Mouse (Mus musculus): Measurements from ENCODE around the gene Stoml2. TPM values are rescaled to one million over a fixed set of nuclear protein-coding genes. Genes with fewer than 3 reads are reported as not detected.

Stoml2 gene
- polyA plus RNA-seq (2017; shearing (Covaris generic)), result 100 to 1,000 TPM; 137 to 170 TPM

DNA sequence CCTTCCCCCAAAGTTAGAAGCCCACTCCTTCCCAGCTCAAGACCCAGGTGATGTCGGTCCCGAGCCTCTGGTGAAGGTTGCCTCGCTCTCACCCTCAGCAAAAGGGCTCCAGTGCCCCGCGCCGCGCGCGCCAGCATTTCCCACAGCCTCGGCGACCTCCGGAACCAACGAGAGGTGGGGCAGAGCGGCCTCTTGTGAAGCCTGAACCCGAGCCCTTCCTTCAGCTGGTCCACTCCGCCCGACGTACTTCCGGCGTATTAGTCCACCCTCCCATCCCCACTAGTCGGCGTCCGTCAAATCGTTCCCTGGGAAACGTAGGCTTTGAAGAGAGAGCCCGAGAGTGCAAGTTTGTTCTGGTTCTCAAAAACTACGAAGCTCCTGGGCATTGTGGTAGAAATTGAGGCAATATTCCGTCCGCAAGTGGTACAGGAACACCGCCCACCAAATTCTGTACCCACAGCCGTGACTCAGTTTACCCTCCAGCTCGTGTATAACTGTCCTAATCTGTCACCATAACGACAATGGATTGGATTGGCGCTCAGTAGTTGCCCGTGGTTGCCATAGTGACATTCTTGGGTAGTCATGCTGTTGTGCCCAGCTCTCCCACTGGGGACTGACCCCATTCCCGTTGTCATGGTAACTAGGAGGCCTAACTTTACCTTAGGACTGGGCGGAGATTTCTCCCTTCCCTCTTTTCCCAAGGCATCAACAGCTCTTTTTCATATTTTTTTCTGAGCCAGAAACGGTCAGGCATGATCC is at the start of gene Stoml2:
Gene Stoml2 (minus strand): TSS at position 474 of the 759 bp plus-strand sequence.
- ATAC-seq, result peak; percentile 96

DNA sequence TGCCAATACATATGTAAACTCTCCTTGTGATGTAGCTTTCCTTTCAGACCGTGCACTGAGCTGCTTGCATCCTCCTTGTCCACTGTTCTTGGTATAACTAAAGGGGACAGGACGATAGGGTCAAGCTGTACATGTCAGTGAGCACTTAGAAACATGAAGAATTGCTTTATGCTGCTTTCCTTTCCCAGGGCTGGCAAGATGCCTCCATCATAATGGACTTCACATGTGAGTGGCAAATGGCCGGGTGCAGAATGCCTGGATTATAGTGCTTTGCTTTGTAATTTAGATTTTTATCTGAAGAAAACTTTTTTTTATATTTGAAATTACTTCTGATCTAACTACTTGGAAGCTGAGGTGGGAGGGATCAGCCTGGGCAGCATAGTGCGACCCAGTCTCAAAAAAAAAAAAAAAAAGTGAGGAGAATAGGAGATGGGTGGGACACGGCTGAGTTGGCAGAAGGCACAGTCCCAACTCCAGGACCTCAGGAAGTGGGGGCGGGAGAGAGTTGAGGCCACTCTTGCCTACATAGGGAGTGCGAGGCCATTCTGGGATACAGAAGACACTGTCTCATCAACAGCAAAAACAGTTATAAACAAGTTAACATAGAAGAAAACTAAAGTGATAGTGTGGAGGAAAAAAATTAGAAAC is 46.7 kb upstream of the Stoml2 start:
- ATAC-seq, result no peak

DNA sequence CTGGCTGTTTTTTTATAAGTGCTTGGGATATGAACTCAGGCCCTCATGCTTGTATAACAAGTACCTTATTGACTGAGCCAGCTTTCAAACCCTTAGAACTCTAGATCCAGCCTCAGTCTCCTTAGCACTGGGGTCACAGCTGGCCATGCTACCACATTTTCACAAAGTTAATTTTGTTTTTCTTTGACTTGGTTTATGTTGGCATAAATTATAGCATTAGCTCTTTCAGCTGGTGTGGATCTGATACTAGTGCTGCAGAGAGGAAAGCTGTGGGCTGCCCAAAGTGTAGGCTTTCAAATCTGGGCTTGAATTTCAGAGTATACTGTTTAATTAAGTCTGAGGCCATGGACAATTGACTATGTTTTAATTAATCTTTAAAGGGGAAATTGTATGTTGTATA is 43.4 kb upstream of the Stoml2 start:
- no peak for ATAC-seq

DNA sequence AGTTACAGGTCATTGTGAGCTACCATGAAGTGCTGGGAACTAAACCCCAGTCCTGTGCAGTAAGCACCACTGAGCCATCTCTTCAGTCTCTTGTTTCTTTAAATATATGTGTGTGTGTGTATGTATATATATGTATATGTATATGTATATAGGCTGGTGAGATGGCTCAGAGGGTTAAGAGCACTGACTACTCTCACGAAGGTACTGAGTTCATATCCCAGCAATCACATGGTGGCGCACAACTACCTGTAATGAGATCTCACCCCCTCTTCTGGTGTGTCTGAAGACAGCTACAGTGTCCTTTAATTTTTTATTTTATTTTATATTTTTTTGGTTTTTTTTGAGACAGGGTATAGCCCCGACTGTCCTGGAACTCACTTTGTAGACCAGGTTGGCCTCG is 34.0 kb upstream of the Stoml2 start:
- ATAC-seq, result no peak

DNA sequence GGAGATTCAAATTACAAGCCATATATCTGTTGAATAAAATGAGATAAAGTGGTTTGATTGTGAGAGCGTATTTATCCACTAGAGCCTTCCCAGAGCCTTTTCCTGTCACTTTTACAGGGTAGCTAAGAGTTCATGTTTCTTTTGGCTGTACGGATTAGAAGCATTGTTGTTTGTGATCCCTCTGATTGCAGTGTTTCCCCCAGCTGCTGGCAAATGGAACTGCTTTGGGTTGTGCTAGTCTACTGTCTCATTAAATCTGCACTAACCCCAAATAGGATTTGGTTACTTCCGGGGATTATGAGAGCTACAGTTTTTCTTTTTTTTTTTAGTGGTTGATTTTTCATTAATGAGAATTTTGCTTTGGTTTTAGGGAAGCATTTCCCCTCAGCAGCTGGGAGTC is 28.8 kb upstream of the Stoml2 start:
- ATAC-seq, result no peak

DNA sequence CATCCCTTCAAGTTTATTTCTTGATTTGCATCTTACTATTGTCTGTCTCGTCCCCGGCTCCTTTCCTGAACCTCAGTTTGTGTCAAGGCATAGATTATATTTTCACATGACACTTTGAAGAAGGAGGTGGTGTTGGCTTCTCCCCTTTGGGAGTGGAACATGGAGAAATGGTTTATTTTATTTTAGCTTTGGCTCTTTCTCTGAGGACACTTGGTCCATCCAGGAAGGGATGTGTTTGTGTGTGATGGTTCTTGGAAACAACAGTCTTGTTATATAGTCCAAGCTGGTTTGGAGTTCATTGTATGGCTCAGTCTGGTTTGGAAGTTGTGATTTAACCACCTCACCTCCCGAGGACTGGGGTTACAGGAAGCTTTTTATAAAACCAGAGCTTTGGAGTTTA is 28.2 kb upstream of the Stoml2 start:
- ATAC-seq, result no peak

DNA sequence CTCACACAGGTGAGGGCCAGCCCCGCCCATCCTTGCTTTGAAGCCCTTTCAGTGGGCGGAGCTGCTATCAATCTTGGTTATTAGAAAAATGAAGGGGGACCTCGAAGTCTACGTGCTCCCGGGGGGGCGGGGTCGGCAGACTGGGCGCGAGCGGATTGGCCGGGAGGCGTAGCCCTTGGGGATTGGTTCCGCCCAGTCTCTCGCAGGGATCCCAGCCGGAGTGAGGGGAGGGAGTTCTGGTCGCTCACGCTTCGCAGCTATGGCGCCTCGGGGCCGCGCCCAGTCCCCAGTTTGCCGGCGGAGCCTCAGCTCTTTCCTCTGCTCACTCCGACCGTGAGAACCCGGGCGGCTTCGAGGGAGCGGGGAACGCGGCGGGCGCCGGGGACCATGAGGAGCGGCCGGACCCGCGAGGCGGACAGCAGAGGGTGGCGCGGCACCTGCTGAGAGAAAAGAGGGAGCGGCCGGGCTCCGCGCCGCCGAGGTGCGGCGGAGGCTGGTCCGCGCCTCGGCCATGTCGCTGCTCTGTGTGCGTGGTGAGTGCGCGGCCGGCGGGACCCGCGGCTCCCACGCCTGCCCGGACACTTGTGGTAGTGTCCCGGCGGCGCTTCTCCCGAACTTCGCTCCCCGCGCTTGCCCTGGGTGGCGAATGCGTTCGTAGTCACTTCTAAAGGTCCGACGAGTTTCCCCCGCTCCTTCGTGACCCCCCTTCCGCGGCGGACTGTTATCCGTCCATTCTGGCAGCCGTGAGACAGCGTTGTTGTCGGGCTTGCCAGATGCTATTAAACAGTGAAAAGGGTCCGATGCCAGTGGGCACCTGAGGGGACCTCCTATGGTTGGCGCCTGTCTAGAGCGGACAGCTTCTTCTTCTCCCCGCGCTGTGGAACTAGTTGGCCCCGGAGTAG is 27.5 kb upstream of the Stoml2 start, which contains the start of gene Unc13b:
Gene Unc13b (plus strand): TSS at position 201 of the 902 bp plus-strand sequence.
- ATAC-seq, result peak; percentile 95

DNA sequence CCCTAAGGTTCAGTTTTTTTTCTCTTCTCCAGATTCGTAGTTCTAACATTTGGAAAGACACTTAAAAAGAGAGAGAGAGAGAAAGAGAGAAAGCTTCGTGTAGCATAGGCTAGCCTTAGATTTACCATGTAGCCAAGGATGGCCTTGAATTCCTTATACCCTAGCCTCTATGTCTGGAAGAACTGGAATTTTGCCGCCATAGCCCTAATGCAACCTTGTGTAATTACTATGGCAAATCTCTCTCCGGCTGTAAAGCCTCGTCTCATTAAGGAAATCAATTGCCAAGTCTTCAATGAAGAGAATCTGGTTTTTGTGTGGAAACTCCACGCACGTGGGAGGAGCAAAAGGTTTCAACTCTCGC is 26.9 kb upstream of the Stoml2 start:
- no peak for ATAC-seq

DNA sequence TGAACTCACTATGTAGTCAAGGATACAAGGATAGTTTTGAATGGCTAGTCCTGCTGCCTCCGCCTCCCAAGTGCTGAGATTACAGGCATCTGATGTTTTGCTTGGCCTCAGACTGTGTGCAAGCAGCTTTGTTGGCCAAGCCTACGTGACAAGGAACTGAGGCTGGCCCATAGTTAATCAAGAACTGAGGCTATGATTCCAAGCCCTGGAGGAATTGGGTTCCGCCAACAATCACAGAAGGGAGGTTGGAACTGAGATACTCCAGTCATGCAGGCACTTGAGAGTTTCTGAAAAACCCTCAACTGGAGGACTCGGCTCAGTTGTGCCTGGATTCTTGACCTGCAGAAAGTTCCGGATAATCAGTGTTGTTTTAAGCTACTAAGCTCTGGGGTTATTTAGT is 26.1 kb upstream of the Stoml2 start:
- no peak for ATAC-seq

DNA sequence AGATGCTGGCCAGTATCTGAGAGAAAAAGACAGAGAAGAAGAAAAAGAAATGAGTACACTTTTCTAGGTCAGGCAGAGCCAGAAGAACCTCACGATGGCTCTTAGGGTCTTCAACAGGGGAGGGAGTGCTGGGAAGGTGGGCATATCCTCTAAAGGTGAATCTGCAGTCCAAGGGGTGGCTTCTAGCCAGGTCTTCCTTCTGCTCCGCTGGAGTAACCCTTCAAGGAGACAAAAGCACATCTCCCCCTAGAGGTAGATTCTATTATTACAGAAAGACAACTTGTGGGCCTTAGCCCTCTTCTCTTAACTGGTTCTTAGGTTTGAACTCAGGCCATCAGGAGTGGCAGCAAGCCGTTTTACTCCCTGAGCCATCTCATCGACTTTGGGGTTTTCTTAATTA is 21.1 kb upstream of the Stoml2 start:
- ATAC-seq, result peak; percentile 90

DNA sequence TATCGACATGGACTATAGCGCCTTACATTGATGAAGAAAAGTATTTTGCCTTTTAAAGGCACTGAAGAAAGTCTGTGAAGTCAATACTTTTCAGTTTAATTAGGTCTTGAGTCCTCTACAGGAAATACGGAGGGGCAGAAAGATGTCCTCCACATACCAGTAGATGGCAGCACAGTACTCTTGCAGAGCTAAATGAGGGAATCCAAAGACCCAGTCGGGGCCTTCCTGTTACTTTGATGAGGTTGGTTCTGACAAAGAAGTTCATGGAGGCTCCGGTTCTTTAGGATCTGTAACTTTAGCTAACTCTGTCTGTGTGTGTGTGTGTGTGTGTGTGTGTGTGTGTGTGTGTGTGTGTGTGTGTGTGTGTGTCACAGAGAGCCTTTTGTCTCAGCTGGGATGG is 15.7 kb upstream of the Stoml2 start:
- peak; percentile 55 for ATAC-seq

DNA sequence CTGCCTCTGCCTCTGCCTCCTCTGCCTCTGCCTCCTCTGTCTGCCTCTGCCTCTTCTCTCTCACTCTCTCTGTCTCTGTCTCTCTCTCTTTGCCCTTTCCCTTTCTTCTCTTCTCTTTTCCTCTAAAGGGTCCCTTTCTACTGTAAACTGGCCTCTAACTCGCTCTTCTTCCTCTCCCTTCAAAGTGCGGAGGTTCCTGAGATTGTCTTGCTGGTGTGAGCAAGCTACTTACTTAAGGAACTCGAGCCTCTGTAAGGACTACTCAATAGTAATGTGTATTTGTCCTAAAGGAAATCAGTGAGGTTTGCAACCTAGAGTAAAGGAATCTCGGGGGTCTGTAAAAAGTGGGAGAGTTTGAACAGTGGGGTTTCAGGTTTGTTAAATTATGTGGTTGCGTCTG is 15.1 kb upstream of the Stoml2 start:
- no peak for ATAC-seq

DNA sequence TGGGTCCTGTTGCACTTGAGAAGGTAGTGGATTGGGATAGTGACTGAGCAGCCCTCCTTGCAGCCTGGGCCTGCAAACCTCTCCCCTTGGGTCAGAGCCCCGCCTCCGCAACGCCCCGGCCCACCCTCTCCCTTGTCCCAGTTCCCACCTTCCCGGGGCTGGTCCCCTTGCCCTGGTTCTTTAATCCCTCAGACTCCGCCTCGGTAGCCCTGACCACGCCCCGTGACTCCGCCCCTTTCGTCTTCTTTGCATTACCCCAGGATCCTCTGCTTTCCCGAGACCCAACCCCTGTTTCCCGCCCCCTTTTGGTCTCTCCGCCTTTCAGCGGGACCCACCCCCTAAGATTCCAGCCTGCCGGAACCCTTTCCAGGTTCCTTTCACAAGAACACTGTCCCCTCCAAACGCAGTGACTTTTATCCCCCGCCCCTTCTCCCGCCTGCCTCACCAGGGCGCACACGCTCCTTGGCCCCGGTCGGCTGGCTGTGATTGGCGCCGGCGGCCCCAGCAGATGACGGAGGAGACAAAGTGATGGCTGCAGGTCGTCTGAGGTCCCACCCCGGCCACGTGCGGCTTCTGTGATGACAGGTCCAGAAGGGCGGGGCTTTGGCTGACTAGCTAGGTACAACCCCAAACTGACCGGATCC is 14.3 kb upstream of the Stoml2 start, which contains the start of gene Fam214b:
Gene Fam214b (minus strand): TSS at position 562 of the 644 bp plus-strand sequence.
- ATAC-seq, result peak; percentile 73

DNA sequence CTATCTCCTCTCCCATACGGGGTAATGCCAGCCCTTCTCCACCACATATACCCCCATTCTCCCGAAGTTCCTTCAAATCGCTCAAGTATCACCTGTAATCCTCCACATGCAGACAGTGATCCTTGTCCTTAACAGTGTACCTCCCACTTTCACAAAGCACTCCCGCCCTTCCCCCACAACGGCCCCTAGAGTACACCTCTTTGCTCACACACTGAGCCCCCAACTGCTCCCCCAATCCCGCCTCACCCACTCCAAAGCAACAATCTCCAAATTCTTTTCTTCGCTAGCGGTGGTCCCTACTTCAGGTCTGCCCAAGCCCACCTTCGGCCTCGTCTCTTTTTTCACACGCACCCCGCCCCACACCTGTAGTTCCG is 13.8 kb upstream of the Stoml2 start:
- no peak for ATAC-seq

DNA sequence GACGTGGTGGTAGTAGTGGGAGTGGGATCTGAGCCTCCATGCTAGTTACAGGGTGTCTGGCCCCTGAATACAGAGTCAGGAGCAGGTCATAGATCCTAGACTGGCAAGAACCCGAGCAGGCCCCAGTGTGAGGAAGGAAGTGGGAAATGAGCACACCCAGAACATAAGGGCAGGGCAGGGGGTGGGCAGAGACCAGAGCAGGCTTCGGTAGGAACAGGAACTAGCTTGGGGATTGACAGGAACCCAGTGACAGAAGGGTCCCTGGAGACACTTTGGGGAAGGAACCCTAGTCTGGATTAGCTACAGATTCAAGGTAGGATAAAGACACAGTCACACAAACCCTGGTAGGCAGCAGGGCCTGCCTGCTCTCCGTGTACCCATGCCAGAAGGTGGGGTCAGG is 13.2 kb upstream of the Stoml2 start:
- ATAC-seq, result no peak

DNA sequence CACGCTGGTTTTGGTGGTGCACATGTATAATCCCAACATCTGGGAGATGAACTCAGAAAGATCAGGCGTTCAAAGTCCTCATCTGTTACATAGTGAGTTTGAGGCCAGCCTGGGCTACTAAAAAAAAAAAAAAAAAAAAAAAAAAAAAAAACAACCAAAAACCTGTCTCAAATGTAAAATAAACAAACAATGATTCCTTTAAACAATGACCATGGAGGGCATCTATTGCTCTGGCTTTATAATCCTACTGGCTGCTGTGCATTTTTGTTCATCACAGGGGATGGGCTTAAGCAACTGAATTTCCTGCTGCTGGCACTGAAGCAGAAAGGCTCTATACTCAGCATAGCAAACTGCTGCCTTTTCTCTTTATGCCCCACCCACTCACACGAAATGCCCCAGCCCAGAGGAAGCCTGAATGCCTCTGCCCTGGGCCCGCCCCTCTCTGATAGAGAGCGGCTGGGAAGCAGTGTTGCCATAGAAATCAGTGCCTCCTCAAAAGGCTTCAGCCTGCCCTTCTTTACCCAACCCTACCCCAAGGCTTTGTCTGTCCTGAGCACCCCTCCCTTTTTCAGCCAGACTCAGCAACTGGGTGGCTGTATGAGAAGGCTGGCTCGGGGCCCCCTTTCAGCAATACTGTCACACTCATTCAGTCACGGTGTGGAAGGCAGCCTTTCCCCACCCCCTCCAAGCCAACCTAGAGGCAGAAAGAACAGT is 12.3 kb upstream of the Stoml2 start:
- ATAC-seq, result peak; percentile 48

DNA sequence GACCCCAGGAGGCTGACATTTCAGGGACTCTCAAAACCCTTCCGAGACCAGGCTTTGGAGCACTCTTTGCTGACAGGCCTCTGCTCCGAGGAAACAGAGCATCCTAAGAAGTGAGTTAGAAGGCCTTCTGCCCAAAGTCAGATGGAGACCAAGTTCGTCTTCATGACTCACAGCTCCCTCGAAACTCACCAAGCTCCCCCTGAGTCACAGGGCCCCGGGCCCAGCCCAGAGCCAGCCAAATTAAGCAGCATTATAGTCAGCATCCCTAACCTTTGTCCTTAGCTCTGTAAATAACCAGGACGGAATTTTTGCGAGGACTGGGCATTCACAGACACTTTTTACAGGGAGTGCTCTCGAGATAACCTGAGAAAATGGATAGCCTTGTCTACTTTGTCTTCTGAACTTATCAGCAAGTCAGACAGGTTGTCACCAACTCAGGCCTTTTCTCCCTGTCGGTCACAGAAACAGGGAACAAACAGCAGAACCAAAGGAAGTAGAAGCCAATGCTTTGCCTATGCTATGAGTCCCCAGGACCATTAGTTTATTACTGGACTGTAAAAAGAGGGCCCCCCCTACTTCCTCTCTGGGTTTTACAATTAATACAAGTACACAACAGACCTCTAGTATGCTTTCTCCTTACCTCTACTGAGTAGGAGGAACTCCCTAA is 9.5 kb upstream of the Stoml2 start:
- no peak for ATAC-seq

DNA sequence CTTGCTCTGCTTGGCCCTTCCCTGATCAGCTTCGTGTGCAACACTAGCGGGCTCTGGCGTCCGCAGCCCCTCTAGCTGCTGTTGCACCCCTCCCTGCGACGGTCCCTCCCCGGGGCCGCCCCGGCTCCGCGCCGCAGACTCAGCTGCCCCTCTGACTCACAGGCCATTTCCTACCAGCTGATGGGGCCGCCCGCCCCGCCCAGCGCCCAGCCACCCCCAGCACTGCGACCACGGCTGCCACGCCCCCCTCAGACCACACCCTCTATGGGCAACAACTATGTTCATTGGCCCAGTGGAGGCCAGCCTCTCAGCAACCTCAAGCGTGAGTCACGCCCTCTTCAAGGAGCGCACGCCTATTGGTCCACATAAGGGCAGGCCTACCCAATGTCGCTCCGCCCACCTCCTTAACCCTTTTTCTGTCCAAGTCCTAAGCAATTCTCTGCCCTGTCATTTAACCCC is 8.6 kb upstream of the Stoml2 start:
- ATAC-seq, result peak; percentile 94

DNA sequence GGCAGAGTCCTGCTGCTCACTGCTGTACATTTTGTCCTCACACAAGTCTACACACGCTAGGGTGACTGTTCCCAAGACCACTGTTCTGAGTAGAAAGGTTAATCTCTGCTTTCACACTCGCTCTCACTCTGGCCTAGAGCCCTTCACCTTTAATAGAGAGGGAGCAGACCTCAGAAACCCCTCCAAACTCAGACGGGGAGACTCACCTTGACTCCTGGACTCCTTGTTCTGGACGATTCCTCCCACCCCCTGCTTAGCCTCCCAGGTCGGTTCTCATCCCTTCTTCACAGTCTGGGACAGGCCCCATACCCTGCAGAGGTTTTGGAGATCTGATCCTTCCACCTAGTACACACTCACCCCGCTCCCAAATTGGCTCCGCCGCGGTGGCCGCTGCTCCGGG is 8.1 kb upstream of the Stoml2 start:
- no peak for ATAC-seq

DNA sequence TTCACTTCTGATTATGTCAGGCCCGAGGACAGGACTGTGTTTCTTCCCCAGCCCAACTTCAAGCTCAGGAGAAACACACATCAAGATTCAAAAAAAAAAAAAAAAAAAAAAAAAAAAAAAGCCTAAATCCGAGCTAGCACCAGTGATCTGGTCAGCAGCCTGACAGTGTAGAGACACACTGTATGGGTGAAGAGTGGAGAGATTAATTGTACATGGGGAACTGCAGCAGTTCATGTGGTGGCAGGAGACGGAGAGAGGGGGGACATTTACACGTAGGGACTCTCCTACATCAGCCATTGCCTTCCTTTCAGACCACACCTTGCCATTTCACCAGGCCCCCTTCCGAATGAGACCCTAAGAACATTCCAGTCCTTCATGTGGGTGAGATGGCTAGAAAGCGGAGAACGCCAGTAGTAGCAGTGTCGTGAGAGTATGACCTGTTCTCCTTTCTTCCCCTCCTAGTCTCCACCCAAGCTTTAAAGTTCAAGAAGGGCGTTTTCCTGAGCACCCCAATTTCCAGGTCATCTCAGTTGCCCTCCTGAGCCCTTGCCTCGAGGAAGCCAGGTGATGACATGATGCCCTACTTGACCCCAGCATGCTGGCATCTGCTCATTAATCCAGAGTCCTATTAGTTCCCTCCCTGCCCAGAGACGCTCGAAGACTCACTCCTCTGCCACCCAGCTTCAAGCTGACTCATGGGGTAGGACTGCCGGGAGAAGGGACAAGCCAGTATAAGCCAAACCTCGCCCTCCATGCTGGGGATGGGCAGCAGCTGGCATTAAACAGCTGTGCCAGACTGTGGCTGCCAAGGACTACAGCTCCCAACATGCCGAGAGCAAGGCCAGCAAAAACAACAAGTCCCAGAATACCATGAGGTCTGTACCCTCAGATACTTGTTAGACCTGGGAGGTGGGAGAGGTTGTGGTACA is 7.3 kb upstream of the Stoml2 start:
- ATAC-seq, result no peak

Data from CD4-positive, CD25-positive, alpha-beta regulatory T cell, adult 4 months (primary cell).